Mouse (Mus musculus): Measurements from ENCODE around the gene 1700012B09Rik. TPM values are rescaled to one million over a fixed set of nuclear protein-coding genes. Genes with fewer than 3 reads are reported as not detected.

The 1700012B09Rik gene
- not detected in 2 replicates for polyA plus RNA-seq (2016; fragmentation: Nextera tagmentation; extraction: Ambion mirVana)

- Histone ChIP-seq H3K9ac (no peak within 1 kb of the TSS), H3K27ac (no peak within 1 kb of the TSS), H3K4me3 (no peak within 1 kb of the TSS)
Measured at GRCm38 (mm10) chr9:14770803-14771471, at the start of gene 1700012B09Rik. TSS of gene 1700012B09Rik (minus strand) at chr9:14771030.

GRCm38 (mm10) chr9:14810111-14810510 is 39.3 kb upstream of the 1700012B09Rik start:
- no peak overlapping the region for H3K27ac ChIP-seq
- H3K4me3 ChIP-seq: no peak overlapping the region
- no peaks in the 10 kb centered on the region for H3K27me3 ChIP-seq (replicated peaks)
- WGBS (ENCODE audit: insufficient replicate concordance): 88% methylated on average over 5 of the region's 5 CpGs
- no peaks in the 10 kb centered on the region for H3K9me3 ChIP-seq (replicated peaks)
- ATAC-seq: no peak
- H3K4me2 ChIP-seq: no peak overlapping the region
- H3K4me1 ChIP-seq: no peaks in the 10 kb centered on the region
- H3K9ac ChIP-seq: no peak overlapping the region
- H3K36me3 ChIP-seq: peaks cover 96% of the 10 kb centered on the region

More at GRCm38 (mm10) chr9:14770803-14771471, at the start of gene 1700012B09Rik:
- Histone ChIP-seq H3K9me3 (replicated peaks) (no peaks in the 10 kb centered on the region), H3K4me2 (no peak within 1 kb of the TSS), H3K36me3 (no peaks in the 10 kb centered on the region), H3K27me3 (replicated peaks) (peaks cover 47% of the 10 kb centered on the region), H3K4me1 (no peaks in the 10 kb centered on the region)
- WGBS (ENCODE audit: insufficient replicate concordance): 27% methylated on average over 23 of the region's 23 CpGs
- no peak for ATAC-seq

- no peak overlapping the region for H3K27ac ChIP-seq
Measured at GRCm38 (mm10) chr9:14806786-14807185, 36.0 kb upstream of the 1700012B09Rik start.

GRCm38 (mm10) chr9:14805714-14806113 is 34.9 kb upstream of the 1700012B09Rik start:
- Histone ChIP-seq H3K36me3 (peaks cover 95% of the 10 kb centered on the region), H3K4me2 (no peak overlapping the region), H3K4me1 (no peaks in the 10 kb centered on the region), H3K27ac (no peak overlapping the region), H3K9ac (no peak overlapping the region), H3K9me3 (replicated peaks) (no peaks in the 10 kb centered on the region), H3K27me3 (replicated peaks) (no peaks in the 10 kb centered on the region), H3K4me3 (no peak overlapping the region)
- 91% methylated on average over 2 of the region's 2 CpGs for WGBS (ENCODE audit: insufficient replicate concordance)
- no peak for ATAC-seq

More at GRCm38 (mm10) chr9:14806786-14807185, 36.0 kb upstream of the 1700012B09Rik start:
- peaks cover 95% of the 10 kb centered on the region for H3K36me3 ChIP-seq
- 91% methylated on average over 1 of the region's 1 CpGs for WGBS (ENCODE audit: insufficient replicate concordance)
- no peaks in the 10 kb centered on the region for H3K4me1 ChIP-seq
- H3K4me3 ChIP-seq: no peak overlapping the region
- ATAC-seq: no peak
- H3K27me3 ChIP-seq (replicated peaks): no peaks in the 10 kb centered on the region
- H3K9me3 ChIP-seq (replicated peaks): no peaks in the 10 kb centered on the region
- H3K9ac ChIP-seq: no peak overlapping the region
- H3K4me2 ChIP-seq: no peak overlapping the region

GRCm38 (mm10) chr9:14787356-14787755 is 16.5 kb upstream of the 1700012B09Rik start:
- WGBS (ENCODE audit: insufficient replicate concordance): 85% methylated on average over 6 of the region's 6 CpGs
- no peak for ATAC-seq

GRCm38 (mm10) chr9:14784039-14785002 is 13.5 kb upstream of the 1700012B09Rik start, which contains the start of the genes Mre11a and Ankrd49:
TSS of gene Mre11a (plus strand) at chr9:14784654.
TSS of gene Ankrd49 (minus strand) at chr9:14784856.
- ATAC-seq: peak; percentile 98

More at GRCm38 (mm10) chr9:14787356-14787755, 16.5 kb upstream of the 1700012B09Rik start:
- no peaks in the 10 kb centered on the region for H3K27me3 ChIP-seq (replicated peaks)
- H3K9me3 ChIP-seq (replicated peaks): no peaks in the 10 kb centered on the region
- H3K4me1 ChIP-seq: peaks cover 13% of the 10 kb centered on the region
- peaks cover 65% of the 10 kb centered on the region for H3K36me3 ChIP-seq
- no peak overlapping the region for H3K4me2 ChIP-seq
- H3K9ac ChIP-seq: no peak overlapping the region
- H3K27ac ChIP-seq: no peak overlapping the region
- no peak overlapping the region for H3K4me3 ChIP-seq

GRCm38 (mm10) chr9:14778341-14778740 is 7.5 kb upstream of the 1700012B09Rik start:
- ATAC-seq: no peak
- Histone ChIP-seq H3K4me2 (no peak overlapping the region), H3K36me3 (peaks cover 33% of the 10 kb centered on the region), H3K27ac (no peak overlapping the region), H3K27me3 (replicated peaks) (no peaks in the 10 kb centered on the region), H3K9me3 (replicated peaks) (no peaks in the 10 kb centered on the region), H3K9ac (no peak overlapping the region), H3K4me1 (no peaks in the 10 kb centered on the region; the same call in 1 of the 2 replicates), H3K4me3 (no peak overlapping the region)
- 54% methylated on average over 13 of the region's 13 CpGs for WGBS (ENCODE audit: insufficient replicate concordance)

More at GRCm38 (mm10) chr9:14784039-14785002, 13.5 kb upstream of the 1700012B09Rik start, which contains the start of the genes Mre11a and Ankrd49:
- peak within 1 kb of the TSS; percentile 83 for H3K4me3 ChIP-seq
- peak within 1 kb of the TSS; percentile 90 for H3K9ac ChIP-seq
- no peaks in the 10 kb centered on the region for H3K9me3 ChIP-seq (replicated peaks)
- peaks cover 13% of the 10 kb centered on the region for H3K4me1 ChIP-seq
- peak within 1 kb of the TSS; percentile 91 for H3K27ac ChIP-seq
- peak within 1 kb of the TSS; percentile 86 for H3K4me2 ChIP-seq
- H3K36me3 ChIP-seq: peaks cover 64% of the 10 kb centered on the region
- under 1% methylated on average over 62 of the region's 62 CpGs for WGBS (ENCODE audit: insufficient replicate concordance)
- H3K27me3 ChIP-seq (replicated peaks): no peaks in the 10 kb centered on the region

- H3K4me1 ChIP-seq: no peaks in the 10 kb centered on the region
- H3K4me3 ChIP-seq: no peak overlapping the region
- no peak for ATAC-seq
- H3K4me2 ChIP-seq: no peak overlapping the region
- H3K9me3 ChIP-seq (replicated peaks): no peaks in the 10 kb centered on the region
- no peak overlapping the region for H3K27ac ChIP-seq
- no peak overlapping the region for H3K9ac ChIP-seq
- H3K36me3 ChIP-seq: no peaks in the 10 kb centered on the region
- WGBS (ENCODE audit: insufficient replicate concordance): 41% methylated on average over 2 of the region's 2 CpGs
- H3K27me3 ChIP-seq (replicated peaks): peaks cover 28% of the 10 kb centered on the region
Measured at GRCm38 (mm10) chr9:14773813-14774212, 3.0 kb upstream of the 1700012B09Rik start.

GRCm38 (mm10) chr9:14772074-14772473 is 1.2 kb upstream of the 1700012B09Rik start:
- Histone ChIP-seq H3K9me3 (replicated peaks) (no peaks in the 10 kb centered on the region), H3K4me2 (no peak overlapping the region), H3K9ac (no peak overlapping the region), H3K27me3 (replicated peaks) (peaks cover 42% of the 10 kb centered on the region), H3K36me3 (no peaks in the 10 kb centered on the region), H3K27ac (no peak overlapping the region), H3K4me1 (no peaks in the 10 kb centered on the region), H3K4me3 (no peak overlapping the region)
- WGBS (ENCODE audit: insufficient replicate concordance): 72% methylated on average over 2 of the region's 2 CpGs
- ATAC-seq: no peak

GRCm38 (mm10) chr9:14769811-14770210 is 1.0 kb downstream of the 1700012B09Rik start:
- 74% methylated on average over 5 of the region's 6 CpGs for WGBS (ENCODE audit: insufficient replicate concordance)
- no peak overlapping the region for H3K27ac ChIP-seq
- peaks cover 47% of the 10 kb centered on the region for H3K27me3 ChIP-seq (replicated peaks)
- ATAC-seq: no peak
- H3K4me2 ChIP-seq: no peak overlapping the region
- no peak overlapping the region for H3K9ac ChIP-seq
- H3K4me3 ChIP-seq: no peak overlapping the region
- H3K9me3 ChIP-seq (replicated peaks): no peaks in the 10 kb centered on the region
- no peaks in the 10 kb centered on the region for H3K36me3 ChIP-seq
- H3K4me1 ChIP-seq: no peaks in the 10 kb centered on the region

- no peaks in the 10 kb centered on the region for H3K9me3 ChIP-seq (replicated peaks)
- H3K27ac ChIP-seq: no peak overlapping the region
- no peak overlapping the region for H3K4me2 ChIP-seq
- ATAC-seq: no peak
- H3K36me3 ChIP-seq: no peaks in the 10 kb centered on the region
- no peak overlapping the region for H3K4me3 ChIP-seq
- H3K4me1 ChIP-seq: no peaks in the 10 kb centered on the region
- no peak overlapping the region for H3K9ac ChIP-seq
- WGBS (ENCODE audit: insufficient replicate concordance): 20% methylated on average over 7 of the region's 7 CpGs
- H3K27me3 ChIP-seq (replicated peaks): peaks cover 30% of the 10 kb centered on the region
Measured at GRCm38 (mm10) chr9:14764765-14765164, 6.1 kb downstream of the 1700012B09Rik start.

GRCm38 (mm10) chr9:14759261-14759660 is 11.6 kb downstream of the 1700012B09Rik start:
- H3K9me3 ChIP-seq (replicated peaks): no peaks in the 10 kb centered on the region

More at GRCm38 (mm10) chr9:14759261-14759660, 11.6 kb downstream of the 1700012B09Rik start:
- H3K4me3 ChIP-seq: no peak overlapping the region
- H3K4me1 ChIP-seq: no peaks in the 10 kb centered on the region
- no peak overlapping the region for H3K27ac ChIP-seq
- H3K36me3 ChIP-seq: no peaks in the 10 kb centered on the region
- ATAC-seq: no peak
- H3K9ac ChIP-seq: no peak overlapping the region
- 0 out of 2 replicates have a peak, but pooled peaks cover 3% of the 10 kb centered on the region for H3K27me3 ChIP-seq (replicated peaks)
- no peak overlapping the region for H3K4me2 ChIP-seq
